Mouse (Mus musculus) E14TG2a.4 (cell line): ENCODE measurements around the gene Stac2.
A peak's percentile ranks its signal among the peaks of the same experiment; 100 is the strongest.

ENCODE experiments used
- H3K27me3 ChIP-seq: 2 replicates; pipeline ENCODE4 v1.6.1; 2014; ENCODE audit warnings: low read length, control low read depth; ENCODE audit not compliant: insufficient read depth
- H3K36me3 ChIP-seq: 2 replicates; pipeline ENCODE4 v1.6.1; 2014; ENCODE audit warnings: low read length, control low read depth; ENCODE audit not compliant: insufficient read depth
- H3K4me1 ChIP-seq: replicated peaks from 2 replicates; pipeline ENCODE4 v1.6.1; 2014; ENCODE audit warnings: low read depth, low read length, control low read depth
- H3K4me3 ChIP-seq: replicated peaks from 2 replicates; pipeline ENCODE4 v1.5.1; 2014; ENCODE audit warnings: mild to moderate bottlenecking, low read length
- H3K9me3 ChIP-seq: 2 replicates; pipeline ENCODE4 v1.6.1; 2014; ENCODE audit warnings: low read length, control low read depth
- CTCF ChIP-seq: conservative IDR thresholded peaks from 2 replicates; pipeline ENCODE4 v1.5.1; 2014; ENCODE audit warnings: low read length
- NANOG ChIP-seq: IDR thresholded peaks from 2 replicates; pipeline ENCODE4 v1.6.1; 2014; ENCODE audit warnings: borderline replicate concordance, low read length, mixed read lengths
- POU5F1 ChIP-seq: IDR thresholded peaks from 2 replicates; pipeline ENCODE4 v1.6.1; 2014; ENCODE audit warnings: low read length, borderline replicate concordance

The Stac2 gene

GRCm38 (mm10) chr11:98022253-98022554 is 31.1 kb downstream of the Stac2 start:
- Histone ChIP-seq H3K27me3 (peaks cover 5% of the 10 kb centered on the region; the same call in 1 of the 2 replicates), H3K36me3 (peaks cover 17% of the 10 kb centered on the region), H3K4me1 (peaks cover 64% of the 10 kb centered on the region), H3K9me3 (no peaks in the 10 kb centered on the region), H3K4me3 (peak overlapping the region; percentile 92)
- TF ChIP-seq CTCF (no peak), POU5F1 (no peak), NANOG (no peak)

- Histone ChIP-seq H3K9me3 (no peaks in the 10 kb centered on the region), H3K36me3 (peaks cover 22% of the 10 kb centered on the region), H3K4me1 (peaks cover 64% of the 10 kb centered on the region)
Observed at GRCm38 (mm10) chr11:98021565-98022252, 31.6 kb downstream of the Stac2 start.

GRCm38 (mm10) chr11:98021118-98021517 is 32.1 kb downstream of the Stac2 start:
- Histone ChIP-seq H3K27me3 (peaks cover 5% of the 10 kb centered on the region; the same call in 1 of the 2 replicates), H3K4me3 (peak overlapping the region; percentile 92)
- no peak for TF ChIP-seq NANOG
- TF ChIP-seq POU5F1 = no peak
- TF ChIP-seq CTCF = no peak

More at GRCm38 (mm10) chr11:98021565-98022252, 31.6 kb downstream of the Stac2 start:
- Histone ChIP-seq H3K27me3 (peaks cover 5% of the 10 kb centered on the region; the same call in 1 of the 2 replicates), H3K4me3 (peak overlapping the region; percentile 92)
- TF ChIP-seq NANOG (no peak), POU5F1 (0 out of 2 replicates have a peak, but pooled peaks have one; percentile 10)

GRCm38 (mm10) chr11:98020710-98021109 is 32.6 kb downstream of the Stac2 start:
- Histone ChIP-seq H3K36me3 (peaks cover 31% of the 10 kb centered on the region), H3K9me3 (no peaks in the 10 kb centered on the region), H3K4me3 (no peak overlapping the region; the same call in 1 of the 2 replicates), H3K27me3 (peaks cover 5% of the 10 kb centered on the region; the same call in 1 of the 2 replicates), H3K4me1 (peaks cover 64% of the 10 kb centered on the region)
- TF ChIP-seq POU5F1 (no peak), CTCF (no peak), NANOG (no peak)

More at GRCm38 (mm10) chr11:98021118-98021517, 32.1 kb downstream of the Stac2 start:
- H3K9me3 ChIP-seq = no peaks in the 10 kb centered on the region
- H3K4me1 ChIP-seq = peaks cover 65% of the 10 kb centered on the region
- H3K36me3 ChIP-seq = peaks cover 28% of the 10 kb centered on the region

- Histone ChIP-seq H3K36me3 (peaks cover 37% of the 10 kb centered on the region), H3K9me3 (no peaks in the 10 kb centered on the region), H3K27me3 (peaks cover 5% of the 10 kb centered on the region; the same call in 1 of the 2 replicates), H3K4me1 (peaks cover 58% of the 10 kb centered on the region), H3K4me3 (peak overlapping the region; percentile 48)
- TF ChIP-seq POU5F1 = no peak
- no peak for TF ChIP-seq CTCF
- TF ChIP-seq NANOG = no peak
Observed at GRCm38 (mm10) chr11:98019883-98020610, 33.2 kb downstream of the Stac2 start.

GRCm38 (mm10) chr11:98018858-98019641 is 34.2 kb downstream of the Stac2 start:
- H3K4me1 ChIP-seq = peaks cover 63% of the 10 kb centered on the region

GRCm38 (mm10) chr11:98018222-98018621 is 35.0 kb downstream of the Stac2 start:
- peaks cover 64% of the 10 kb centered on the region for H3K4me1 ChIP-seq

More at GRCm38 (mm10) chr11:98018858-98019641, 34.2 kb downstream of the Stac2 start:
- Histone ChIP-seq H3K4me3 (peak overlapping the region; percentile 48; the same call in 1 of the 2 replicates), H3K27me3 (peaks cover 5% of the 10 kb centered on the region; the same call in 1 of the 2 replicates), H3K9me3 (no peaks in the 10 kb centered on the region), H3K36me3 (peaks cover 42% of the 10 kb centered on the region)
- TF ChIP-seq NANOG (no peak), CTCF (peak; percentile 23; the same call in 1 of the 2 replicates)

GRCm38 (mm10) chr11:98016824-98017223 is 36.4 kb downstream of the Stac2 start:
- Histone ChIP-seq H3K36me3 (peaks cover 45% of the 10 kb centered on the region), H3K4me1 (peaks cover 67% of the 10 kb centered on the region), H3K27me3 (0 out of 2 replicates have a peak, but pooled peaks cover under 1% of the 10 kb centered on the region), H3K9me3 (no peaks in the 10 kb centered on the region), H3K4me3 (no peak overlapping the region)
- TF ChIP-seq NANOG = no peak
- no peak for TF ChIP-seq POU5F1
- TF ChIP-seq CTCF = no peak

More at GRCm38 (mm10) chr11:98018222-98018621, 35.0 kb downstream of the Stac2 start:
- Histone ChIP-seq H3K4me3 (no peak overlapping the region), H3K27me3 (peaks cover 5% of the 10 kb centered on the region; the same call in 1 of the 2 replicates), H3K9me3 (no peaks in the 10 kb centered on the region), H3K36me3 (peaks cover 45% of the 10 kb centered on the region)
- TF ChIP-seq CTCF (no peak), NANOG (no peak), POU5F1 (no peak)
